Mouse (Mus musculus) kidney, embryonic 14.5 days (tissue): ENCODE results near the gene Naa40. TPM values are rescaled to one million over a fixed set of nuclear protein-coding genes. Genes with fewer than 3 reads are reported as not detected.
A peak's percentile ranks its signal among the peaks of the same experiment; 100 is the strongest.

Source experiments
- ATAC-seq: fragments of 200-750 bp; cut with Nextera tagmentation; 2 replicates; pipeline ENCODE4 v1.8.0; 2017; ENCODE audit warnings: moderate number of reproducible peaks, mild to moderate bottlenecking, moderate TSS enrichment, moderate library complexity; ENCODE audit not compliant: low FRiP score, low TSS enrichment
- H3K27ac ChIP-seq: fragments of 300-500 bp; sonication (generic); 2 replicates; pipeline ENCODE4 v1.5.1; 2014; ENCODE audit warnings: low read depth, mild to moderate bottlenecking, low read length, moderate library complexity, mixed read lengths
- H3K27me3 ChIP-seq: fragments of 300-500 bp; sonication (generic); 2 replicates; pipeline ENCODE4 v1.6.1; 2014; ENCODE audit warnings: mild to moderate bottlenecking, low read length; ENCODE audit not compliant: control insufficient read depth, insufficient read depth
- H3K36me3 ChIP-seq: fragments of 300-500 bp; sonication (generic); 2 replicates; pipeline ENCODE4 v1.6.1; 2014; ENCODE audit warnings: low read length, mixed read lengths; ENCODE audit not compliant: control insufficient read depth, insufficient read depth
- H3K4me1 ChIP-seq: fragments of 300-500 bp; sonication (generic); 2 replicates; pipeline ENCODE4 v1.6.1; 2014; ENCODE audit warnings: low read length, mixed read lengths; ENCODE audit not compliant: control insufficient read depth, insufficient read depth
- H3K4me2 ChIP-seq: fragments of 300-500 bp; sonication (generic); replicated peaks from 2 replicates; pipeline ENCODE4 v1.6.1; 2014; ENCODE audit warnings: low read depth, mild to moderate bottlenecking, low read length
- H3K4me3 ChIP-seq: fragments of 300-500 bp; sonication (generic); 2 replicates; pipeline ENCODE4 v1.5.1; 2014; ENCODE audit warnings: mild to moderate bottlenecking, low read length
- H3K9ac ChIP-seq: fragments of 300-500 bp; sonication (generic); 2 replicates; pipeline ENCODE4 v1.6.1; 2014; ENCODE audit warnings: low read depth, mild to moderate bottlenecking, low read length, moderate library complexity
- H3K9me3 ChIP-seq: fragments of 300-500 bp; sonication (generic); 2 replicates; pipeline ENCODE4 v1.6.1; 2016; ENCODE audit warnings: low read length; ENCODE audit not compliant: control insufficient read depth
- WGBS: fragments of 180-500 bp; shearing (Covaris S2); extraction: QIAGEN DNeasy Blood & Tissue Kit; methylation state at CpG from one replicate; pipeline ENCODE4 v1.1.7; 2014; 5-methylcytosine and 5-hydroxymethylcytosine counted together
- polyA plus RNA-seq: library from polyadenylated mRNA; unstranded; fragments of >200 nt; fragmentation: Nextera tagmentation; extraction: Ambion mirVana; gene quantifications from 2 replicates; pipeline ENCODE4 v1.2.1, GENCODE M21; 2014

Naa40 gene
- polyA plus RNA-seq, 1 experiment from 2014 or later = 90.7 TPM

GRCm38 (mm10) chr19:7267091-7267741, 26.2 kb upstream of the Naa40 start, which contains the start of gene Rcor2:
Gene Rcor2, plus strand, starts transcription at chr19:7267325.
- Histone ChIP-seq H3K4me2 (peak within 1 kb of the TSS; percentile 84), H3K9ac (peak within 1 kb of the TSS; percentile 95), H3K27me3 (no peaks in the 10 kb centered on the region), H3K4me1 (peaks cover 49% of the 10 kb centered on the region), H3K9me3 (peaks cover 3% of the 10 kb centered on the region; the same call in 1 of the 2 replicates), H3K36me3 (peaks cover 18% of the 10 kb centered on the region), H3K27ac (peak within 1 kb of the TSS; percentile 88), H3K4me3 (peak within 1 kb of the TSS; percentile 84)
- 4% methylated on average over 27 of the region's 28 CpGs for WGBS
- peak; percentile 30 for ATAC-seq

- WGBS = 51% methylated on average over 4 of the region's 4 CpGs
- no peak for ATAC-seq
- no peak overlapping the region for H3K4me3 ChIP-seq
- 0 out of 2 replicates have a peak overlapping the region, but pooled peaks have one; percentile 5 for H3K4me2 ChIP-seq
- H3K27me3 ChIP-seq = no peaks in the 10 kb centered on the region
- peak overlapping the region; percentile 88 for H3K27ac ChIP-seq
- H3K9me3 ChIP-seq = peaks cover 5% of the 10 kb centered on the region; the same call in 1 of the 2 replicates
- H3K4me1 ChIP-seq = peaks cover 49% of the 10 kb centered on the region
- 0 out of 2 replicates have a peak overlapping the region, but pooled peaks have one; percentile 95 for H3K9ac ChIP-seq
- H3K36me3 ChIP-seq = peaks cover 11% of the 10 kb centered on the region; the same call in 1 of the 2 replicates
These were observed 25.4 kb upstream of the Naa40 start for GRCm38 (mm10) chr19:7266421-7266831.

DNA sequence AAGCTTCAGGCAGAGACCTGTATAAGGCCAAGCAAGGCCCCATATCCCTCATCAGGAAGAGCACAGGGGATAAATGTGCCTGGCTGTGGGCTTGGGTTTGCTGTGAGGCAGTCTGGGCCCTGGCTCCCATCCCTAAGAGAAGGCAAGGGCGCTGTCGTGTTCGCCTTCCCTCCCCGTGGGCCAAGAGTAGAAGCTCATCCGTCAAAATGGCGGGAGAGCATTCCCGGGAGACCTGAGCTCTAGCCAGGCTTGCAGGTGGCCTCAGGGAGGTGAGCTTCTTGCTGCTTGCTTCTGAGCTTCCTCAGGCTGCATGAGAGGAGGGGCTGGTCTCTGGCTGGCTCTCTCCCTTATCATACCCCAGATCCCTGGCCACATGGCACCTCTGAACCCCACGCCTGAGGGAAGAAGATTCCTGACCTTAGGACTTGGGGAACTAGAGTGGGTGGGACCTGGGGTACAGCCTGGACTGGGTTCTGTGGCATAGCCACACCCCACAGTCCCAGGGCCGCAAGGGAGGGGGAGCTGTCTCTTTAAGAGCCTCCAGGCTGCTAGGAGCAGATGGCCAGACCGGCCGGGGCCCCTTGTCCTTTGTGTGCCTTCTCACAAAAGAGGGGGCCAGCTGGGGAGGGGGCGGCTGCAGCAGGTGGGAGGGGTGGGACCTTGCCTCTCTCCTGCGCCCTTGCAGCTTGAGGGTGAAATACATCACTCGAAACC, 24.7 kb upstream of the Naa40 start:
- no peak for ATAC-seq
- peak overlapping the region; percentile 28; the same call in 1 of the 2 replicates for H3K9ac ChIP-seq
- 0 out of 2 replicates have a peak overlapping the region, but pooled peaks have one; percentile 5 for H3K4me2 ChIP-seq
- no peak overlapping the region for H3K4me3 ChIP-seq
- peak overlapping the region; percentile 88 for H3K27ac ChIP-seq
- peaks cover 49% of the 10 kb centered on the region for H3K4me1 ChIP-seq
- no peaks in the 10 kb centered on the region for H3K27me3 ChIP-seq
- peaks cover 5% of the 10 kb centered on the region; the same call in 1 of the 2 replicates for H3K9me3 ChIP-seq
- 20% methylated on average over 14 of the region's 14 CpGs for WGBS
- peaks cover 3% of the 10 kb centered on the region; the same call in 1 of the 2 replicates for H3K36me3 ChIP-seq

- Histone ChIP-seq H3K4me3 (no peak overlapping the region), H3K9ac (peak overlapping the region; percentile 23; the same call in 1 of the 2 replicates), H3K4me1 (peaks cover 47% of the 10 kb centered on the region), H3K9me3 (peaks cover 5% of the 10 kb centered on the region; the same call in 1 of the 2 replicates), H3K4me2 (no peak overlapping the region), H3K27ac (peak overlapping the region; percentile 37), H3K27me3 (no peaks in the 10 kb centered on the region), H3K36me3 (no peaks in the 10 kb centered on the region)
- ATAC-seq = no peak
- 15% methylated on average over 5 of the region's 6 CpGs for WGBS
These were observed 23.9 kb upstream of the Naa40 start for GRCm38 (mm10) chr19:7264766-7265331.

- ATAC-seq = no peak; the same call in 1 of the 2 replicates
- Histone ChIP-seq H3K4me2 (no peak overlapping the region), H3K9me3 (peaks cover 5% of the 10 kb centered on the region; the same call in 1 of the 2 replicates), H3K4me1 (peaks cover 41% of the 10 kb centered on the region), H3K27ac (no peak overlapping the region), H3K36me3 (no peaks in the 10 kb centered on the region), H3K27me3 (no peaks in the 10 kb centered on the region), H3K4me3 (no peak overlapping the region), H3K9ac (peak overlapping the region; percentile 23)
- 16% methylated on average over 9 of the region's 9 CpGs for WGBS
These were observed 23.2 kb upstream of the Naa40 start for GRCm38 (mm10) chr19:7264088-7264765.

- ATAC-seq = no peak
- H3K9ac ChIP-seq = no peak overlapping the region
These were observed 21.6 kb upstream of the Naa40 start for GRCm38 (mm10) chr19:7262592-7262991.

GRCm38 (mm10) chr19:7261964-7262363, 21.0 kb upstream of the Naa40 start:
- H3K9ac ChIP-seq = no peak overlapping the region
- H3K4me2 ChIP-seq = no peak overlapping the region
- no peak overlapping the region for H3K4me3 ChIP-seq
- no peaks in the 10 kb centered on the region for H3K27me3 ChIP-seq
- peaks cover 5% of the 10 kb centered on the region; the same call in 1 of the 2 replicates for H3K9me3 ChIP-seq
- 94% methylated on average over 3 of the region's 3 CpGs for WGBS
- H3K36me3 ChIP-seq = no peaks in the 10 kb centered on the region
- H3K27ac ChIP-seq = no peak overlapping the region
- H3K4me1 ChIP-seq = peaks cover 28% of the 10 kb centered on the region
- no peak for ATAC-seq

More at GRCm38 (mm10) chr19:7262592-7262991, 21.6 kb upstream of the Naa40 start:
- no peak overlapping the region for H3K4me3 ChIP-seq
- peaks cover 5% of the 10 kb centered on the region; the same call in 1 of the 2 replicates for H3K9me3 ChIP-seq
- 92% methylated on average over 1 of the region's 1 CpGs for WGBS
- H3K27me3 ChIP-seq = no peaks in the 10 kb centered on the region
- peaks cover 34% of the 10 kb centered on the region for H3K4me1 ChIP-seq
- no peak overlapping the region for H3K4me2 ChIP-seq
- H3K36me3 ChIP-seq = no peaks in the 10 kb centered on the region
- no peak overlapping the region for H3K27ac ChIP-seq

- no peaks in the 10 kb centered on the region for H3K27me3 ChIP-seq
- 96% methylated on average over 1 of the region's 1 CpGs for WGBS
- ATAC-seq = no peak
These were observed 20.5 kb upstream of the Naa40 start for GRCm38 (mm10) chr19:7261476-7261875.

More at GRCm38 (mm10) chr19:7261476-7261875, 20.5 kb upstream of the Naa40 start:
- Histone ChIP-seq H3K4me2 (no peak overlapping the region), H3K9ac (no peak overlapping the region), H3K27ac (no peak overlapping the region), H3K4me3 (no peak overlapping the region), H3K36me3 (no peaks in the 10 kb centered on the region), H3K9me3 (peaks cover 5% of the 10 kb centered on the region; the same call in 1 of the 2 replicates), H3K4me1 (peaks cover 23% of the 10 kb centered on the region)
